Mouse (Mus musculus): Measurements from ENCODE around the gene Tldc2. TPM values are rescaled to one million over a fixed set of nuclear protein-coding genes. Genes with fewer than 3 reads are reported as not detected.

The Tldc2 gene
- polyA plus RNA-seq, 1 experiment from 2014 or later, result not detected

GRCm38 (mm10) chr2:157119075-157119474 is 32.2 kb downstream of the Tldc2 start:
- Histone ChIP-seq H3K9me3 (ENCODE audit: control insufficient read depth, low read length) (no peaks in the 10 kb centered on the region), H3K27ac (ENCODE audit: low read depth, low read length) (no peak overlapping the region), H3K36me3 (ENCODE audit: control insufficient read depth, insufficient read depth, low read length) (no peaks in the 10 kb centered on the region), H3K27me3 (ENCODE audit: control insufficient read depth, insufficient read depth, low read length) (no peaks in the 10 kb centered on the region), H3K4me3 (ENCODE audit: low read depth, low read length) (no peak overlapping the region), H3K4me1 (ENCODE audit: control insufficient read depth, insufficient read depth, low read length) (no peaks in the 10 kb centered on the region), H3K9ac (replicated peaks; ENCODE audit: low read depth, low read length) (no peak overlapping the region), H3K4me2 (ENCODE audit: low read depth, low read length) (no peak overlapping the region)
- WGBS, result 74% methylated on average over 3 of the region's 3 CpGs
- ATAC-seq (ENCODE audit: low read depth), result no peak

GRCm38 (mm10) chr2:157121766-157122165 is 34.9 kb downstream of the Tldc2 start:
- no peak for ATAC-seq (ENCODE audit: low read depth)
- H3K4me3 ChIP-seq (ENCODE audit: low read depth, low read length), result no peak overlapping the region
- no peaks in the 10 kb centered on the region for H3K36me3 ChIP-seq (ENCODE audit: control insufficient read depth, insufficient read depth, low read length)
- H3K27me3 ChIP-seq (ENCODE audit: control insufficient read depth, insufficient read depth, low read length), result no peaks in the 10 kb centered on the region
- H3K9me3 ChIP-seq (ENCODE audit: control insufficient read depth, low read length), result no peaks in the 10 kb centered on the region
- H3K4me1 ChIP-seq (ENCODE audit: control insufficient read depth, insufficient read depth, low read length), result no peaks in the 10 kb centered on the region
- WGBS, result 91% methylated on average over 8 of the region's 8 CpGs
- no peak overlapping the region for H3K27ac ChIP-seq (ENCODE audit: low read depth, low read length)
- no peak overlapping the region for H3K4me2 ChIP-seq (ENCODE audit: low read depth, low read length)
- H3K9ac ChIP-seq (replicated peaks; ENCODE audit: low read depth, low read length), result no peak overlapping the region

- H3K4me2 ChIP-seq (ENCODE audit: low read depth, low read length), result no peak overlapping the region
- ATAC-seq (ENCODE audit: low read depth), result no peak
- no peak overlapping the region for H3K27ac ChIP-seq (ENCODE audit: low read depth, low read length)
- no peak overlapping the region for H3K9ac ChIP-seq (replicated peaks; ENCODE audit: low read depth, low read length)
- no peaks in the 10 kb centered on the region for H3K4me1 ChIP-seq (ENCODE audit: control insufficient read depth, insufficient read depth, low read length)
- no peaks in the 10 kb centered on the region for H3K9me3 ChIP-seq (ENCODE audit: control insufficient read depth, low read length)
- no peak overlapping the region for H3K4me3 ChIP-seq (ENCODE audit: low read depth, low read length)
- WGBS, result 93% methylated on average over 3 of the region's 3 CpGs
- H3K36me3 ChIP-seq (ENCODE audit: control insufficient read depth, insufficient read depth, low read length), result no peaks in the 10 kb centered on the region
- H3K27me3 ChIP-seq (ENCODE audit: control insufficient read depth, insufficient read depth, low read length), result no peaks in the 10 kb centered on the region
Observed at GRCm38 (mm10) chr2:157125246-157125645, 38.4 kb downstream of the Tldc2 start.

- Histone ChIP-seq H3K27ac (ENCODE audit: low read depth, low read length) (no peak overlapping the region), H3K9me3 (ENCODE audit: control insufficient read depth, low read length) (no peaks in the 10 kb centered on the region), H3K4me1 (ENCODE audit: control insufficient read depth, insufficient read depth, low read length) (no peaks in the 10 kb centered on the region), H3K4me2 (ENCODE audit: low read depth, low read length) (no peak overlapping the region), H3K9ac (replicated peaks; ENCODE audit: low read depth, low read length) (no peak overlapping the region), H3K4me3 (ENCODE audit: low read depth, low read length) (no peak overlapping the region), H3K36me3 (ENCODE audit: control insufficient read depth, insufficient read depth, low read length) (no peaks in the 10 kb centered on the region), H3K27me3 (ENCODE audit: control insufficient read depth, insufficient read depth, low read length) (no peaks in the 10 kb centered on the region)
- no peak for ATAC-seq (ENCODE audit: low read depth)
- 95% methylated on average over 3 of the region's 3 CpGs for WGBS
Observed at GRCm38 (mm10) chr2:157127370-157127769, 40.5 kb downstream of the Tldc2 start.

- Histone ChIP-seq H3K36me3 (ENCODE audit: control insufficient read depth, insufficient read depth, low read length) (no peaks in the 10 kb centered on the region), H3K4me2 (ENCODE audit: low read depth, low read length) (no peak overlapping the region), H3K9ac (replicated peaks; ENCODE audit: low read depth, low read length) (no peak overlapping the region), H3K27ac (ENCODE audit: low read depth, low read length) (no peak overlapping the region), H3K4me3 (ENCODE audit: low read depth, low read length) (no peak overlapping the region), H3K9me3 (ENCODE audit: control insufficient read depth, low read length) (no peaks in the 10 kb centered on the region), H3K27me3 (ENCODE audit: control insufficient read depth, insufficient read depth, low read length) (no peaks in the 10 kb centered on the region), H3K4me1 (ENCODE audit: control insufficient read depth, insufficient read depth, low read length) (no peaks in the 10 kb centered on the region)
- no peak for ATAC-seq (ENCODE audit: low read depth)
- WGBS, result 72% methylated on average over 4 of the region's 4 CpGs
Observed at GRCm38 (mm10) chr2:157128072-157128471, 41.2 kb downstream of the Tldc2 start.

GRCm38 (mm10) chr2:157129096-157129495 is 42.2 kb downstream of the Tldc2 start:
- no peak for ATAC-seq (ENCODE audit: low read depth)
- WGBS, result 93% methylated on average over 4 of the region's 4 CpGs
- H3K4me2 ChIP-seq (ENCODE audit: low read depth, low read length), result no peak overlapping the region
- H3K27ac ChIP-seq (ENCODE audit: low read depth, low read length), result no peak overlapping the region
- no peaks in the 10 kb centered on the region for H3K9me3 ChIP-seq (ENCODE audit: control insufficient read depth, low read length)
- no peak overlapping the region for H3K4me3 ChIP-seq (ENCODE audit: low read depth, low read length)
- no peaks in the 10 kb centered on the region for H3K27me3 ChIP-seq (ENCODE audit: control insufficient read depth, insufficient read depth, low read length)
- no peaks in the 10 kb centered on the region for H3K36me3 ChIP-seq (ENCODE audit: control insufficient read depth, insufficient read depth, low read length)
- H3K9ac ChIP-seq (replicated peaks; ENCODE audit: low read depth, low read length), result no peak overlapping the region
- no peaks in the 10 kb centered on the region for H3K4me1 ChIP-seq (ENCODE audit: control insufficient read depth, insufficient read depth, low read length)

- WGBS, result 82% methylated on average over 11 of the region's 11 CpGs
- no peak overlapping the region for H3K9ac ChIP-seq (replicated peaks; ENCODE audit: low read depth, low read length)
- no peak overlapping the region for H3K27ac ChIP-seq (ENCODE audit: low read depth, low read length)
- no peak overlapping the region for H3K4me3 ChIP-seq (ENCODE audit: low read depth, low read length)
- no peak for ATAC-seq (ENCODE audit: low read depth)
- H3K4me2 ChIP-seq (ENCODE audit: low read depth, low read length), result no peak overlapping the region
- no peaks in the 10 kb centered on the region for H3K27me3 ChIP-seq (ENCODE audit: control insufficient read depth, insufficient read depth, low read length)
- H3K9me3 ChIP-seq (ENCODE audit: control insufficient read depth, low read length), result no peaks in the 10 kb centered on the region
- H3K36me3 ChIP-seq (ENCODE audit: control insufficient read depth, insufficient read depth, low read length), result no peaks in the 10 kb centered on the region
- no peaks in the 10 kb centered on the region for H3K4me1 ChIP-seq (ENCODE audit: control insufficient read depth, insufficient read depth, low read length)
Observed at GRCm38 (mm10) chr2:157129601-157130164, 42.8 kb downstream of the Tldc2 start.

GRCm38 (mm10) chr2:157130813-157131514 is 44.1 kb downstream of the Tldc2 start:
- H3K9ac ChIP-seq (replicated peaks; ENCODE audit: low read depth, low read length), result no peak overlapping the region
- H3K27ac ChIP-seq (ENCODE audit: low read depth, low read length), result no peak overlapping the region
- no peaks in the 10 kb centered on the region for H3K9me3 ChIP-seq (ENCODE audit: control insufficient read depth, low read length)
- ATAC-seq (ENCODE audit: low read depth), result no peak
- H3K36me3 ChIP-seq (ENCODE audit: control insufficient read depth, insufficient read depth, low read length), result no peaks in the 10 kb centered on the region
- 93% methylated on average over 8 of the region's 8 CpGs for WGBS
- H3K4me2 ChIP-seq (ENCODE audit: low read depth, low read length), result no peak overlapping the region
- H3K4me3 ChIP-seq (ENCODE audit: low read depth, low read length), result no peak overlapping the region
- H3K27me3 ChIP-seq (ENCODE audit: control insufficient read depth, insufficient read depth, low read length), result no peaks in the 10 kb centered on the region
- H3K4me1 ChIP-seq (ENCODE audit: control insufficient read depth, insufficient read depth, low read length), result no peaks in the 10 kb centered on the region

GRCm38 (mm10) chr2:157132086-157132485 is 45.2 kb downstream of the Tldc2 start:
- H3K36me3 ChIP-seq (ENCODE audit: control insufficient read depth, insufficient read depth, low read length), result no peaks in the 10 kb centered on the region
- H3K4me1 ChIP-seq (ENCODE audit: control insufficient read depth, insufficient read depth, low read length), result no peaks in the 10 kb centered on the region
- H3K4me3 ChIP-seq (ENCODE audit: low read depth, low read length), result no peak overlapping the region
- H3K4me2 ChIP-seq (ENCODE audit: low read depth, low read length), result no peak overlapping the region
- WGBS, result 88% methylated on average over 1 of the region's 1 CpGs
- no peaks in the 10 kb centered on the region for H3K9me3 ChIP-seq (ENCODE audit: control insufficient read depth, low read length)
- no peaks in the 10 kb centered on the region for H3K27me3 ChIP-seq (ENCODE audit: control insufficient read depth, insufficient read depth, low read length)
- H3K9ac ChIP-seq (replicated peaks; ENCODE audit: low read depth, low read length), result no peak overlapping the region
- no peak for ATAC-seq (ENCODE audit: low read depth)
- no peak overlapping the region for H3K27ac ChIP-seq (ENCODE audit: low read depth, low read length)

Data from neural tube, embryonic 14.5 days (tissue).